Mouse (Mus musculus) adrenal gland, postnatal 4 days (tissue): ENCODE data around the gene Prpf8. TPM values are rescaled to one million over a fixed set of nuclear protein-coding genes. Genes with fewer than 3 reads are reported as not detected.
"Not testable (repeated sequence)": the region's sequence is repeated elsewhere in the genome, so short reads cannot be mapped to it uniquely, and the experiment has no call there.

Experiments
- DNase-seq, 2 experiments: peaks; one replicate each; pipeline ENCODE4 v3.0.0; 2021 to 2022; ENCODE audit warnings: low spot score in 2 of 2, mixed read lengths in 2 of 2
- long read RNA-seq, 2 experiments: library from polyadenylated mRNA; stranded (forward); transcript quantifications; one replicate each; pipeline ENCODE4 v2.0.0; 2021
- total RNA-seq, 2 experiments: library from RNA; stranded (reverse); gene quantifications; 2 replicates each; pipeline ENCODE4 v1.2.3; 2021

Gene Prpf8
- total RNA-seq, result 100 to 1,000 TPM; 142 to 156 TPM
- long read RNA-seq, experiment 1, partial matches to known transcripts, result 23 of 25 reads
- long read RNA-seq, experiment 1, other reads (novel, unspliced or antisense), result 2 of 25 reads
- long read RNA-seq, experiment 2, partial matches to known transcripts, result 34 of 40 reads
- long read RNA-seq, experiment 2, other reads (novel, unspliced or antisense), result 6 of 40 reads

DNA sequence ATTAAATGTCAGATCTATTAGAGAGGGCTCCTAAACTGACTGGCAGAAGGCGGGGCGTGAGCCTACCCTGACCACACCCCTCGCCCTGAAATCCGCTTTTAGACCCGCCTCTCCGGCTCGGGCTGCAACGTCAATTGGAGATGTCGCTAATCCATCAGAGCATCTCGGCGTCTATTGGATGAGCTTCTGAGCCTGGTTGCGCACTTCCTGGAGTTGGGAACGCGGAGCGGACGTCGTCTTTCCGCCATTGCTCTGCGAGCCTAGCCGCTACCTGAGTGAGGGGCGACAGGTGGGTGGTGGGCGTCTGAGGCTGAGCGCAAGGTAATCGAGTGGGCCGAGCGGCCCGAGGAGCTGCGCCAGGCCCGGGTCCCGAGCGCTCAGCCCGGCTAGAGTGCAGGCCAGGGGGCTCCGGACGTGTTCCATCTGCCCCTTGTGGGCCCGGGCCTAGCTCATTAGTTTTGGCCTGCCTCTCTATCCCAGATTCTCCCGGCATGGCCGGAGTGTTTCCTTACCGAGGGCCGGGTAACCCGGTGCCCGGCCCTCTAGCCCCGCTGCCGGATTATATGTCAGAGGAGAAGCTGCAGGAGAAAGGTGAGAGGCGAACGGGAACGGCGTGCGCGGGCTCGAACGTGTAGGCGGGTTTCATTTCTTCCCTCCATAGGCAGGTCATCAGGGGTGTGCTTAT lies at the start of gene Prpf8:
Prpf8 (plus strand) TSS at position 216 of the 685 bp plus-strand sequence.
- peak; percentile 87 to 90 for DNase-seq

DNA sequence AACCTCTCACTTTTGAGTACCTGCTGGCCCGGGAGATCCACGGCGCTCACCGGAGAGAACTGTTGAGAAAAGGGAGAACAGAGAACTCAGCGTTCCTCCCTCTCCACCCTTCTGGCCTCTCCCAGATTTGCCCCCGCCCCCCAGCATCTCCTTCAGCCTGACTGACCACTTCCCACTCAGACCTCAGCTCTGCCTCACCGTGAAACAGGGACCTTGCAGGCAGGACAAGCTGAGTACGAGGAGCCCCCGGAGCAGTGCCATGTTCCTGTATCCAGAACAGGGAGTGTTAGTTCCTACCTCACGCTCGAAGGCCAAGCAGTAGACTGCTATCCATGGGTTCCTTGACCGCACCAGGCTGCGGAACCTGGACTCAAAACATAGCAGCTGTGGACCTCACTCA lies 48.4 kb upstream of the Prpf8 start:
- DNase-seq, result no peak

DNA sequence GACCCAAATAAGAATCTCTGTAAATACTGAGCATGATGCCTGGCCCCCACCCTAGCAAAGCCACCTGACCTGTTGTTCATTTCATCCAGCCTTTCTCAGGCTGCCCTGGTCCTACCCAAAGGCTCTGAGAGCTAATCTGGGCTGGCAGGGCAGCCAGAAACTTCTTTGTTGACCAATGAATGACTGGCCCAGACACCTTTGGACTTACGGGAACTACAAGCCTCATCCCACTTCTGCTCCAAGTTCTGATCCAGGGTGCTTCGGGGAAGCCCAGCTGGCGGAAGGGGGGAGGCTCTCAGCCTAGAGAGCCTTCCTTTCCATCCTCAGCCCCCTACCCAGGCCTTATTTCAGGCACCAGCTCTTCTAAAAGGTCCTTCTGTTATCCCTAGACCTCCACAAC lies 47.8 kb upstream of the Prpf8 start:
- no peak for DNase-seq

DNA sequence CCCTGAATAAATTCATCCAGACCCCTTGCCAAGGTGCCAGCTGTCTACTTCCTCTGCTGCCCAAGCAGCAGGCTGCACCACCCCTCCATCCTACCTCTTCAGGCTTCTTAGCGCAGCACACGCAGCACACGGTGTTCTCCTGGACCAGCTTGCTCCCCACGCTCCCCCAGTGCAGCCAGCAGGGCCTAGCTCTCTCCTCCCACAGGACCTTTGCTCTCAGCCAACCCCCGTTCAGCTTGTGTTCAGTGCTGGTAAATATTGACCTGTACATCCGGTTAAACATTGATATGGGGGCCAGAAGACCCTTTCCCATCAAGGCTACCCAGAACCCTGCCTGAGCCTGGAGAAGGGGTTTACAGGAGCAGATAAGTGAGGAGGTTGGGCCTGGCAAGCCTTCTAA lies 47.3 kb upstream of the Prpf8 start, which contains the start of gene Serpinf2:
Serpinf2 (minus strand) TSS at position 229 of the 400 bp plus-strand sequence.
- no peak for DNase-seq

DNA sequence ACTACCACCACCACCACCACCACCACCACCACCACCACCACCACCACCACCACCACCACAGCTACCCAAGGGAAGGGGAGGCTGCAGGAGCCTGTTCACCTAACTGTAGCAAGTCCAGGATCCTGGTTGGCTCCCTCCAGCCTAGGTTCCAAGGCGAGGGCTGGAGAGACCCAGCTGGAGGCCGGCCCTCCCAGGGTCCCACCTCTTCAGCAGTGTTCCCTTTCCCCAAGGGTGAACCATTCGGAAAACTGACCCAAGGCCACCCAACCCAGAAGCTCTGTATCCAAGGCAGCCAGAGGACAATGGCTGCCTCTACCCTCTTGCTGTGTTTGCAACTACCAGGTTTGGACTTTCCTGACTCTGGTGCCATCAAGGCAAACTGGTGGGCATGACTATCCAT lies 46.7 kb upstream of the Prpf8 start:
- no peak for DNase-seq

DNA sequence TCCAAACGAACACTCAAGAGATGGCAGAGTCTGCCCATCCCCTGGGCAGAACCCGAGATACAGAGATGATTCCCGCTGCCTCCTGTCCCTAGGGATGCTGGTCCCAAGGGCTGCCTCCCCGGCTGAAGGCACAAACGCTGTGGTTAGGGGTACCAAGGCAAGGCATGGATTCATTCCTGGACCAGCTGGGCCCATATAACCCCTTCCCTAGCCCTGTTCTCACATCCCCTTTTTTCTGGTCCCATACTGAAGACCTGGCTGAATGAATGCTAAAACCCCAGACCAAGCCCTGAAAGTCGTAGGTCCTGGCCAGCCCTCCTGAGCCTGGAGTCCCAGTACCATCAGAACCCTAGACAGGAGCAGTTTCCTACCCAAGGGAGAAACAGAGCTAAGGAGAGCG lies 45.6 kb upstream of the Prpf8 start:
- no peak for DNase-seq

DNA sequence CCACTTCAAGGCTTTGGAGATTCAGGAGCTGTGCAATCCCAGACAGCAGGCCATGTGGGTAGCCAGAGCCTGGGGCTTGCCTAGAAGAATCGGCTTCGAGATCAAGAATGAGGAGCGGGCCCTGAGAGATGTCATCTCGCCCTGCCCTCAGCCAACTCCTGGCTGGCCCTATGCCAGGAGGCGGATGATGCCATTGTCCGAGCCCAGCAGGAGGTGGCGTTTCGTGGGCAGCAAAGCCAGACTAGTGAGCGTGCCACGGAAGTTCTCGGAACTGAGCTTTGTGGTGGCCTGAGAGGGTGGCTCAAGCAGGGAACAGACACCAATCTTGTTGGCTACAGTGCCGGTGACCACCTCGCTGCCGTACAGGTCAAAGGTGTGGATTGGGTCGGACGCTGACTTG lies 45.0 kb upstream of the Prpf8 start:
- no peak for DNase-seq

DNA sequence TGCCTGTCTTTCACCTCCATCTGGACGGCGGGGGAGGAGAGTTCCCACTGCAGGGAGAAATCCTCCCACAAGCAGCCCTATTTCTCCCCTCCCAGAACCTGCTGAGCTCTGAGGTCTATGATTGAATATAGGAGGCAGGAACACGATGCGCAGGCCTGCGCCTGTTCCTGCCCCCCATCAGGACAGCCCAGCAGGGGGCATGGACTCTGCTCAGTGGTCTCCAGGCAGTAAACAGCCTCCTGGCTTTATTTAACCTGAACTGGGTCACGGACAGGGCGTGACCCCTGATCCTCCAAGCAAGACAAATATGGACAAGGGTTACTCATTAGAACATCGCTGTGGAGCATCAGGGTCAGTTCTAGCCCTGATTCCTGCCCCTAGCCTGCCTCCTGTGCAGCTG lies 42.9 kb upstream of the Prpf8 start:
- no peak for DNase-seq

DNA sequence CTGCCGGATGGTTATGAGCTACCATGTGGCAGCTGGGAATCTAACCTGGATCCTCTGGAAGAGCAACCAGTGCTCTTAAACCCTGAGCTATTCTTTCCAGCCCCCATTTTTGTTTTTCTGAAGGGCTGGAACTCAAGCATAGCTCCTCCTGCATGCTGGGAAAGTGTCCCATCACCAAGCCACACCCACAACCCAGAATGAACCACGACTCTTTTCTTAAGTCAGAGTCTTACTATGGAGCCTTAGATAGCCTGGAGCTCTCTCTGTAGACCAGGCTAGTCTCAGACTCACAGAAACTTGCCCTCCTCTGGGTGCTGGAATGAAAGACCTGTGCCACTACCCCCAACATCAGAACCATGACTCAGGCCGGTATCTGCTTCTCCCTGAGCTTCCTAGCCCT lies 38.0 kb upstream of the Prpf8 start:
- no peak for DNase-seq

DNA sequence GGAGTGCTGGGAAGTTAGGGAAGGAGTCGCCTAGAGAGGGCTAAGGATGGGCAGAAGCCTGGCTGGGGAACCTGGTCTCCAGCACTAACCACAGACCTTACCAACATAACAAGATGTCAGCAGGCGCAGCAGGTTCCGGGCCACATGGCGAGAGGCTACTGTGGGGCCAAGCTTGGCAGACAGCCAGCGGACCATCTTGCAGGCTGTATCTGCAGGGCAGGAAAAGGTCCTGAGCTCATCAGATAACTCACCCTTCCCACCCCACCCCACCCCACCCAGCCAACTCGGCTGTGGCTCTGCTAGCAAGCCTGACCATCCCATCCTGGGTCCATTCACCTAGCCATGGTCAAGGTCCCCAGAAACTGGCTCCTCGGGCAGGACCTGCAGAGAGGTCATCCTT lies 36.9 kb upstream of the Prpf8 start:
- DNase-seq, result no peak

DNA sequence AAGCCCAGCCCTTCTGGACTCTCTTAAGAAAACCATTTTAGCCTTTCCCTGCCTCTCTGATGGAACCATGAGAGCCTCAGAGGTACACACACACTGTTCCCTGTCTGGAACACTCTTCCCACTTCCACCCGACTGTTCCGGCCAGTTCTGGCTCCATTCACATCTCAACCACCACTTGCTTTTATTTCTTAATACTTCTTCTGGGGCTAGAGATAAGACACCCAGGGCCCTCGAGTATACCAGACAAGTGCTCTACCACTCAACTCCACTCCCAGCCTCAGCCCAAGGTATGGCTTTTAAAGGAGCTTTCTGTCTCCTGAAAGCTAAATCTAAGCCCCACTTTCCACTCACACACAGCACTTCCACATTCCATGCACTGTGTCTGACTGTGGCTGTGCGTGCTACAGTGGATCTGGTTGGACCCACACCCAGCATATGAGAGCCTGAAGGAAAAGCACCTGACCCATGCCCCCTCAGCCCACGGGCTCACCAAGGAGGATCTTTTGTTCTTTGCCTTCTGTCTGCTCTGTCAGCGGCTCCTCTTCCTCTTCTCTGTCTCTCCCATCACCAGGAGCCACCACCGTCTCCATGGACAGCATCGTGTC lies 36.2 kb upstream of the Prpf8 start:
- DNase-seq, result no peak

DNA sequence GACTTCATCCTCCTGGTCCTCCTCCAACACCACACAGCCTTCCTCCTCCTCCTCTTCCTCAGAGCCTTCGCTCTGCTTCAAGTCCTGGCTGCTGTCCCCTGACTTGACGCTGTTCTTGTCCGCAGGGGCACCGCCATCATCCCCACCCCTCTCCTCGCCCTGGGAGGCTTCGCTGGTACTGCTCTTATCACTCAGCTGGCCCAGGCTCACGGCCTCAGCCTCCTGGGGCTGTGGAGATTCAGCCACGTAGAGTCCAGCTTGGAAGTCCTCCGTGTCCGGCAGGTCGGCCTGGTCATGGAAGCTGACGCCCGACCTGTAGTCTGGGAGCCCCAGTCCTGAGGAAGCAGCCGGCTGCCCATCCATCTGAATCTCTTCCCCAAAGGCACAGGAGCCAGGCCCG lies 35.7 kb upstream of the Prpf8 start:
- DNase-seq, result no peak

DNA sequence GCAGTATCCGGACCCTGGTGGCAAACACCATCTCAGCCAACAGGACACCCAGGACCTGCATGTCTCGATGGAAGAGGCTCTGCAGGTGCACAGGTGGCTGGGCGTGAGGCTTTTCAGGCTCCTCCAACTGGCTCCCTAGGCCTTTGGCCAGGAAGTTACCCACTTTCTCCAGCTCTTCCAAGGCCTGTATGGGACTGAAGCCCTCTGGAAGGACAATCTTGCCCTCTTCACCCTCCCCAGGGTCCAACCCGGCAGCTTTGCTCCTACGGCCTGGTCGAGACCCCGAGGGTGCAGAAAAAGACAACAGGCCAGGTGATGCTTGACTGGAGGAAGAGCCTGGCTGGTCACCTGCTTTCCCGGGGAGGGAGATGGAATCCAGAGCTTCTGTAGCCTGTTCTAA lies 34.5 kb upstream of the Prpf8 start:
- no peak for DNase-seq

DNA sequence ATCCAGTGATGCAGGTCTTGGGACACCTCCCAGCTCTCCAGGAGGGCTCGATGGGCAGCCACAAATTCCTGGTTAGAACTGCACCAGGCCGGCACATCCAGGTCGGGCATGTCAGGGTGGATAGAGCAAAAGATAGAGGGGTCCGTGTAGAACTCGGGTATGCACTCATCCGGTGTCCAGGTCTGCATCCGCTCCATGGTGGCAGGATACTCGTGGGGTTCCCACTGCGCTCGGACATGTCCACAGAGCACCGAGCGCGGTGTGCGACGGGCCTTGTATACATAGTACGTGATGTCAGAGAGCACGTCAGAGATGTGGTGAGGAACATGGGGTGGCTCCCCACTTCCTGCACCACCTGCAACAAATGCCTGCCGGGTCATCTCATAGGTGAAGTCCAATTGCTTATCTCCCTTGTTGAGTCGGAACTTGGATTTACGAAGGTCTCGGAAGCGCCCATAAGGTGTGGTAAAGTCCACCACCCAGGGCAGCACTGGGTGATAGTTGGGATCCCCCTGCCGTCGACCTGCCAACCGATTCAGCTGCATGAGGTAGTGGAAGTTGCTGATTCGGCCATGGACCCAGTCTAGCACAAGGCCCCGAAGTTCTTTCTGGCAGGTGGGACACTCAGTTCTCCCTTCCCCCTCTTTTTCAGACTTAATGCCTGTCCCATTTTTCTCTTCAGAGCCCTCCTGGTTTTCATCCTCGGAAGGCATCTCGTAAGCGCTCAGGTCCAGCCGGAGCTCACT lies 33.6 kb upstream of the Prpf8 start:
- DNase-seq, result no peak

DNA sequence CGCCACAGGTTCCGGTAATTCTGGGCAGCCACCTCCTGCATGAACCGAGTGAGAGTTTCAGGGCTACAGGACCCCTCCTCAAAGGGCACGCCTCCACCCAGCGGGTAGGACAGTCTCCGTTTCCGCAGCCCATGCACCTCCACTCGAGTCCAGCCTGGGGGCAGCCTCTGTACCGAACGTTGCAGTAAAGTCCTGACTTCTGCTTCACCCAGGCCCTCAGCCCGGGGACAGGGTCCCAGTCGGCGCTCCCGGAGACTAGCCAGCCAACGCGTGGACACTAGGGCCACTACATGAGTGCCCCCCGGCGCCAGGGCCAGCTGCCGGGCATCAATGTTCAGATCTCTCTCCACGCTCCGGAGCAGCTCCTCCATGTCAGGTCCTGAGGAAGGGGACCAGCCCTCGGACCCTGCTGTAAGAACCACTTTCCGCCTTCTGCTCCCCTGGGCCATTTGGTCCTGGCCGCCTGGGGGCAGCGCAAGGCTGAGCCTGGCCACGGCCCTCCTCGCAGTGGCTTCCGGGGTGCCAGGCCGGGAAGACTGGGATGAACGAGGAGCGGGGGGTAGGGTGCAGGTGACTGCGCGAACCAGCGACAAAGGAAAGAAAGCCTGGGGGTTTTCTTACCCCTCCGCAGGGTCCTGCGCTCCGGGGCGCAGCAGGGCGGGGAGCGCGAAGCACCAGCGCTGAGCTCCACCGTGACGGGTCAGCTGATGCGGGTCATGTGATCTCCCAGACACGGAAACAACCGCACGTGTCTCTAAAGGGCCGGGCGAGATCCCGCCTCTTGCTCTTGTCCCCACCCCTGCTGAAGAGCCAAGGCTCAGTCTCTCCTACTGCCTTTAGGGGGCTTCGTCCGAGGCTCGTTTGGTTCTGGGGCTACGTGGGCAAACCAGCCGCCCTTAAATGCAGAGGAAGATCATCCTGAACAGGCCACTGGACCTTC lies 32.4 kb upstream of the Prpf8 start, which contains the start of gene Wdr81:
Wdr81 (minus strand) TSS at position 727 of the 940 bp plus-strand sequence.
- peak in 1 of 2 experiments; percentile 73 for DNase-seq

DNA sequence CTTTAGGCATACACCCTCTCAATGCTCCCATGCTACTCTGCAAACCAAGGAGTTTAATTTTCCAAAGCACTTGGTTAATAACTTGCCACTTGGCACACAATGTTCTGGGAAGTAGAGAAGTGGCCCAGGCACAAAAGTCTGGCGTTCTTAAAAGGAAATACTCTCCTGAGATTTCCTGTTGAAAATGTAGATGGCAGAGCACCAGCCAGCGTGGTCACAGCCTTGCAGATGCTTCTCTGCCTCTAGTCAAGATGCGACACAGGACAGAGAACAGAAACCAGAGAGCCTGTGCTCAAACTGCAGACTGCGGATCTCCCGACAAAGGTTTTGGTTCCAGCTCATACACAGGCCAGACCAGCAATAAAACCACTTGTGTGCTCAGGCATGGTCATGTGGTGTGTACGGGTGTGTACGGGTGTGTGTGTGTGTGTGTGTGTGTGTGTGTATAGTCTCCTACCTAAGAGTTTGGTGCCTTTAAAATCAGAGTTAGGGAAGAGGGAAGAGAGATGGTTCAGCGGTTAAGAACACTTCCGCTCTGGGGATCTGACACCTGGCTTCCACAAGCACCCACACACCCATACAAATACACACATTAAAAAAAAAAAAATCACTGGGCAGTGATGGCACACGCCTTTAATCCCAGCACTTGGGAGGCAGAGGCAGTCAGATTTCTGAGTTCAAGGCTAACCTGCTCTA lies 31.4 kb upstream of the Prpf8 start:
- DNase-seq, result no peak

DNA sequence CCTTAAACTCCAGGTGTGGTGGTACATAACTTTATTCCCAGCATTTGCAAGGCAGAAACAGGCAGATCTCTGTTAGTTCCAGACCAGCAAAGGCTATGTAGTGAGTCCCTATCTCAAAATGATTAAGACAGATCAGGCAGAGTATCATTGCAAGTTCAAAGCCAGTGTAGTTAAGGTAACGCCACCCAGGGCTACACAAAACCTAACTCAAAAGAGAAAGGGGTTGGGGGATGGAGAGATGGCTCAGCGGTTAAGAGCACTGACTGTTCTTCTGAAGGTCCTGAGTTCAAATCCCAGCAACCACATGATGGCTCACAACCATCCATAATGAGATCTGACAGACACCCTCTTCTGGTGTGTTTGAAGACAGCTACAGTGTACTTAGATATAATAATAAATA lies 30.6 kb upstream of the Prpf8 start:
- not testable (repeated sequence) for DNase-seq

DNA sequence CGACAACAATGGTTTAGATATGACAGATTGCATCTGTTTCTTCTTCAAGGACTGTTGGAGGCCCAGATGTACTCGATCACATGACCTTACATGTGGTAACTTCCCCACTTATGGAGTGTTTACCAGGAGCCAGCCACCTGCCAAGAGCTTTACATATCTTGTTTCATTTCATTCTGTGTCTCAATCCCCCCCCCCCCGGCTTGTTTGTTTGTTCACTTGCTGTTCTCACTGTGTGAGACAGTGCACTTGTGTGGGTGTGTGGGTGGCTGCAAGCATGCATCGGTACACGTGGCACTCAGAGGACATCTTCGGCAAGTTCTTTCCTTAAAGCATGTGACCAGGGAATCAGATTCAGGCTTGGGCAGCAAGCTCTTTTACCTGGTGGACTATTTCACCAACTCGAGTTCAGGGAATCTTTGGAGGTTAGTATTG lies 30.2 kb upstream of the Prpf8 start:
- DNase-seq, result no peak

DNA sequence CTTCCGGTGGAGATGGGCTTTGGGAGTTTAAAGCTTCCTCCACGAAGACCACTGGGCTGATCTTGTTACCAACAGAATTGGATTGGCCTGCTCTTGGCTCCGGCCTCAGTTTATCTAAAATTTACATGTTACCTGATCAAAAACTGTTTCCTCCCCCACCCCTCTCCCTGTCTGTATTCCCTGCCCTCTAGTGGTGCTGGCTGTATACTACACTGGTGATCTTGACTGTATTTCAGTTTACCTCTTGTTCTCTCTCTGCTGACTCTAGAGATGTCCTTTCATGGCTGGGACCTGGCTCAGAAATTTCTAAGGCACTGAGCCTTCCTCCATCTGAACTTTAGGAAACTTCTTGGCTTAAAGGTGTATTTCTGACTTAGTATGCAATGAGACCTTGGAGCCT lies 28.4 kb upstream of the Prpf8 start:
- no peak for DNase-seq

DNA sequence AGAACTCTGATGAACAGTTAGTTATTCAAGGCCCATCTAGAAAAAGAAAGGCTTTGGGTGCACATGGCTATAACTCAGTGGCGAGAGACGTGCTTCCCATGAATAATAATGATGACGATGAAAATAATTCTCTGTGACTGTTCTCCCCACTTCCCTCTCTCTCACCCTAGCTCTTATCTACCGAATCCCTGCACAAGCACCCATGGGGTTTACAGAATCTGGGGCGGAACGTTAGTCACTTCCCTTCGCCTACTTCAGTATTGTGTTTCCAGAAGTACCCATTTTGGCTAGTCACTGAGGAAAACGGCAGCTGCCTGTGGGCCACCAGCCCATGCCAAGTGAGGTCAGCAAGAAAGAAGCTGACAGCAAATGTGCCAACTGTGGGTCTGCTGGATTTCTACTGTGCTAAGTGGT lies 28.0 kb upstream of the Prpf8 start:
- no peak for DNase-seq
